Mouse (Mus musculus): ENCODE results near the gene Zbtb32. TPM values are rescaled to one million over a fixed set of nuclear protein-coding genes. Genes with fewer than 3 reads are reported as not detected.

Gene Zbtb32
- total and polyA plus RNA-seq, 3 experiments: 20.1 to 32.8 TPM; not detected in 1

DNA sequence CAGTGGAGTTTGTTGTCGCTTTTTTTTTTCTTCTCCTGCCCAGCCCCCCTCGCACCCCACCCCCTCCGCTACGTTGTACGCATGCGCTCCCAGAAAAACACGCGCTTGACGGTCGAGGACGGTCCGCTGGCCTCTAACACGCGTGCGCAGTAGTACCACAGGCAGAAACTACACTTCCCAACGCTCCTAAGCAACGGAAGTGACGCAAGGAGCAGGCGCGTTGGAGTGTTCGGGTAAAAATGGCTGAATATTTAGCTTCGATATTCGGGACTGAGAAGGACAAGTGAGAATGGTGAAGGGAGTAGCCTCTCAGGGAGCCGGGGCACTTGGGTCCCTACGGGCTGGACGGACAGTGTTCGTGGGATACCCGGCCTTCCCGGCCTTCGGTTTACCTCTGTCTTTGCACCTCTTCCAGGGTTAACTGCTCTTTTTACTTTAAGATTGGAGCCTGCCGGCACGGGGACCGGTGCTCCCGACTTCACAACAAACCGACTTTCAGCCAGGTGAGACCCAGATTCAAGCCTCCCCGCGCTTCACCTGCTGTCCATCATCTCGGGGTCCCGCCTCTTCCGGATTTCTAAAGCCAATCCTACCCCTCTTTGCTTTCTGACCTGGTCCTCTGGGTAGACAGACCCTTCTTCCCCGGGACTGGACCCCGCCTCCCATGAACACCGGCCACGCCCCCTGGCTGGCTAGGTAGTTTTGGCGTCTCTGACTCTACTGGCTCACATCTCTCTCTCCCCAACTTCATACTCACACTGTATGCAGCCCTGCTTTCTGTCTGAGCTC is 35.4 kb downstream of the Zbtb32 start, which contains the start of the genes U2af1l4, Gm49396 and Psenen:
TSS of gene U2af1l4 (plus strand) at position 185 of the 789 bp plus-strand sequence.
TSS of gene Gm49396 (plus strand) at position 228 of the 789 bp plus-strand sequence.
TSS of gene Psenen (minus strand) at position 511 of the 789 bp plus-strand sequence.
- Histone ChIP-seq H3K4me1 (ENCODE audit: control insufficient read depth in 1 of 2, insufficient read depth in 2 of 2, low read length in 2 of 2) (peaks cover 2 to 15% of the 10 kb centered on the region in 2 experiments; a peak in 2 of 4 replicates), H3K9ac (ENCODE audit: control insufficient read depth, low read depth, low read length, poor library complexity, severe bottlenecking) (peak within 1 kb of the TSS; percentile 94), H3K27me3 (ENCODE audit: control insufficient read depth in 1 of 2, insufficient read depth in 2 of 2, low read length in 2 of 2) (no peaks in the 10 kb centered on the region), H3K79me2 (ENCODE audit: control insufficient read depth, insufficient read depth, low read length, poor library complexity) (peaks cover 17% of the 10 kb centered on the region), H3K36me3 (ENCODE audit: control insufficient read depth in 1 of 2, insufficient read depth in 2 of 2, low read length in 2 of 2) (peaks cover 0 to 8% of the 10 kb centered on the region in 2 experiments; a peak in 2 of 4 replicates), H3K27ac (ENCODE audit: control insufficient read depth, low read depth, low read length) (peak within 1 kb of the TSS; percentile 89), H3K9me3 (replicated peaks; ENCODE audit: insufficient read depth, low read length) (no peaks in the 10 kb centered on the region), H3K4me3 (ENCODE audit: control insufficient read depth in 1 of 2, insufficient read depth in 1 of 2, low read depth in 2 of 2, low read length in 2 of 2) (peak within 1 kb of the TSS; percentile 82 to 84)
- peak; percentile 98 for DNase-seq (ENCODE audit: low read depth, low spot score)
- TF ChIP-seq ZNF384 (IDR thresholded peaks at IDR 0.05; ENCODE audit: low read depth, low read length): peak; percentile 91
- TF ChIP-seq UBTF (IDR thresholded peaks at IDR 0.05; ENCODE audit: borderline replicate concordance, insufficient read depth, low read depth, low read length): no peak
- no peak for TF ChIP-seq TBP (IDR thresholded peaks at IDR 0.05; ENCODE audit: low read depth, low read length)
- no peak for TF ChIP-seq MEF2A (IDR thresholded peaks at IDR 0.05; ENCODE audit: extremely low read depth, insufficient replicate concordance, low read depth, low read length, poor library complexity, severe bottlenecking)
- no peak for TF ChIP-seq GATA1 (IDR thresholded peaks at IDR 0.05; ENCODE audit: low read depth, low read length)
- TF ChIP-seq NELFE (IDR thresholded peaks at IDR 0.05; ENCODE audit: low read depth, low read length): peak; percentile 56
- TF ChIP-seq ETS1 (IDR thresholded peaks at IDR 0.05; ENCODE audit: low read depth, low read length): 0 out of 2 replicates have a peak, but pooled peaks have one; percentile 30
- peak in 1 of 2 experiments; percentile 50; a peak in 3 of 4 replicates for TF ChIP-seq POLR2A (IDR thresholded peaks at IDR 0.05; ENCODE audit: control insufficient read depth in 1 of 2, insufficient read depth in 1 of 2, low read depth in 1 of 2, low read length in 2 of 2, poor library complexity in 1 of 2)
- TF ChIP-seq MYB (IDR thresholded peaks at IDR 0.05; ENCODE audit: low read depth, low read length): no peak
- no peak for TF ChIP-seq SMC3 (IDR thresholded peaks at IDR 0.05; ENCODE audit: low read depth, low read length)
- TF ChIP-seq ELF1 (IDR thresholded peaks at IDR 0.05; ENCODE audit: low read depth, low read length): peak; percentile 70
- peak; percentile 96 for TF ChIP-seq KAT2A (conservative IDR thresholded peaks at IDR 0.05; ENCODE audit: low read depth, low read length)
- no peak for TF ChIP-seq ZMIZ1 (IDR thresholded peaks at IDR 0.05; ENCODE audit: low read depth, low read length)
- TF ChIP-seq TAL1 (IDR thresholded peaks at IDR 0.05; ENCODE audit: low read length): no peak
- peak; percentile 30 for TF ChIP-seq MAZ (IDR thresholded peaks at IDR 0.05; ENCODE audit: low read depth, low read length)
- TF ChIP-seq EP300 (IDR thresholded peaks at IDR 0.05; ENCODE audit: low read depth in 1 of 2, low read length in 2 of 2): 0 out of 4 replicates have a peak, but pooled peaks of 1 of the 2 experiments have one; percentile 33
- no peak for TF ChIP-seq ZC3H11A (IDR thresholded peaks at IDR 0.05; ENCODE audit: low read depth, low read length)
- peak; percentile 86 for TF ChIP-seq NRF1 (IDR thresholded peaks at IDR 0.05; ENCODE audit: insufficient read depth, low read depth, low read length, poor library complexity, severe bottlenecking)
- TF ChIP-seq MXI1 (IDR thresholded peaks at IDR 0.05; ENCODE audit: low read depth, low read length): peak; percentile 37; the same call in 1 of the 2 replicates
- no peak for TF ChIP-seq JUND (IDR thresholded peaks at IDR 0.05; ENCODE audit: low read depth, low read length)
- TF ChIP-seq RCOR1 (IDR thresholded peaks at IDR 0.05; ENCODE audit: low read depth, low read length): no peak
- TF ChIP-seq MAFK (IDR thresholded peaks at IDR 0.05; ENCODE audit: borderline replicate concordance, low read depth, low read length): no peak
- no peak for TF ChIP-seq CTCF (IDR thresholded peaks at IDR 0.05 in 2 of 3, conservative IDR thresholded peaks at IDR 0.05 in 1 of 3; ENCODE audit: control insufficient read depth in 1 of 3, insufficient read depth in 1 of 3, low read depth in 2 of 3, low read length in 3 of 3, poor library complexity in 1 of 3, severe bottlenecking in 1 of 3)
- peak; percentile 76 for TF ChIP-seq SIN3A (IDR thresholded peaks at IDR 0.05; ENCODE audit: low read length)
- TF ChIP-seq GABPA (IDR thresholded peaks at IDR 0.05; ENCODE audit: low read depth, low read length): no peak
- no peak for TF ChIP-seq RAD21 (IDR thresholded peaks at IDR 0.05; ENCODE audit: low read depth, low read length)
- peak; percentile 97 for TF ChIP-seq HCFC1 (IDR thresholded peaks at IDR 0.05; ENCODE audit: low read depth, low read length)
- TF ChIP-seq MYC (IDR thresholded peaks at IDR 0.05; ENCODE audit: low read depth, low read length): peak; percentile 76
- peak; percentile 97 for TF ChIP-seq CHD1 (IDR thresholded peaks at IDR 0.05; ENCODE audit: low read depth, low read length)
- no peak for TF ChIP-seq BHLHE40 (IDR thresholded peaks at IDR 0.05; ENCODE audit: borderline replicate concordance, low read depth, low read length)
- TF ChIP-seq ZKSCAN1 (IDR thresholded peaks at IDR 0.05; ENCODE audit: low read depth, low read length): no peak
- peak; percentile 57 for TF ChIP-seq TCF12 (IDR thresholded peaks at IDR 0.05; ENCODE audit: low read depth, low read length)
- no peak for TF ChIP-seq POLR2AphosphoS5 (IDR thresholded peaks at IDR 0.05; ENCODE audit: borderline replicate concordance, low read depth, low read length)
- TF ChIP-seq E2F4 (IDR thresholded peaks at IDR 0.05; ENCODE audit: borderline replicate concordance, low read depth, low read length): no peak
- TF ChIP-seq USF1 (IDR thresholded peaks at IDR 0.05; ENCODE audit: low read depth, low read length): 0 out of 2 replicates have a peak, but pooled peaks have one; percentile 4
- peak; percentile 90 for TF ChIP-seq CHD2 (IDR thresholded peaks at IDR 0.05; ENCODE audit: low read length)
